Mouse (Mus musculus): ENCODE results near the gene Enthd1.

DNA sequence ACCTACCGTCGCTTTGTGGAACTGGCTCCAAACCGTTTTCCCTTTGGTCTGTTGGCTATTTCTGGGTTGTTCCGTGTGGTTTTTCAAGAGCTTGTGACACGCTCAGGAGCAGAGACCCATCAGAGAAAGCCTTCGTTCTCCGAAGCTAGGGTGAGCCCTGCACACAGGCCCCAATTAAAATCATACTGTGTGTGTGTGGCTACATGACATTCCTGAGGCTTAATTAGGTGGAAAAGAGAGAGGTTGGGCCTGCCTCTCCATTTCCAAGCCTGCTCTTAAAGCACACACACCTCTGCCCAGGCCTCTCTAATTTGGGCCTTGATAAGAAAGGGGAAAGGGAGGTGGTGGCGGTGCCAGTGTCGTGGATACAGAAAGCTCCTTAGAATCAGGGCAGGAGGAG is 126.5 kb downstream of the Enthd1 start:
- TF ChIP-seq JUND (conservative IDR thresholded peaks at IDR 0.05; ENCODE audit: low read depth, low read length) (no peak), CHD1 (IDR thresholded peaks at IDR 0.05; ENCODE audit: low read depth, low read length) (no peak), ZC3H11A (IDR thresholded peaks at IDR 0.05; ENCODE audit: low read depth, low read length) (no peak)

Measured in CH12.LX (cell line).